Mouse (Mus musculus) left cerebral cortex, adult 8-10 months (tissue): ENCODE measurements around the gene Mei4. TPM values are rescaled to one million over a fixed set of nuclear protein-coding genes. Genes with fewer than 3 reads are reported as not detected.
A peak's percentile ranks its signal among the peaks of the same experiment; 100 is the strongest.

Source experiments
- DNase-seq, 2 experiments: peaks; one replicate each; pipeline ENCODE4 v3.0.0; 2022; ENCODE audit warnings: low spot score in 2 of 2
- total RNA-seq, 4 experiments: library from RNA; stranded (reverse); gene quantifications; 2 replicates each; pipeline ENCODE4 v1.2.4; 2022

Mei4 gene
- total RNA-seq = 1 to 10 TPM in 3 of 4 experiments, under 1 TPM in 1; 0.87 to 1.9 (median 1.5) TPM

GRCm38 (mm10) chr9:81863181-81863887 lies at the start of gene Mei4:
TSS of gene Mei4 (plus strand) at chr9:81863670.
- DNase-seq = peak; percentile 64 to 81

GRCm38 (mm10) chr9:81819715-81820373 lies 43.6 kb upstream of the Mei4 start:
- DNase-seq = no peak

GRCm38 (mm10) chr9:81827560-81827959 lies 35.9 kb upstream of the Mei4 start:
- no peak for DNase-seq

- DNase-seq = no peak
These were observed 29.4 kb upstream of the Mei4 start for GRCm38 (mm10) chr9:81834056-81834455.

DNA sequence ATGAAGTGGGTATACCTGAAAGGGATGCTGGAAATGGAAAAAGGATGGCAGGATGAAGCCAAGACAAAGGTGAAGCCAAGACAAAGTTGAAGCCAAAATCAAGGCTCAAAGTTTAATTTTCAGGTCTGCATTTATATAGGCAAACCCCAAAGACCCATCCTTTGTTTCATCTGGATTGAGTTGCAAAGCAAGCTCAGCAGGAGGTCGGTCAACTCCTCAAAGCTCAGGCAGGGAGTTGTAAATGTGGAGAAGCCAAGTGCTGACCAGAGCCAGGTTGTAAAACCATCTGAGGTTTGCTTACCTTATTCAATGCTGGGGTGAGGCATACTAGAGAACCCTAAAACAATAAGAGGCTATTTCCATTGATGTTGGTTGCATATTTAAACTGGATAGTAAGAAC lies 4.6 kb upstream of the Mei4 start:
- DNase-seq = no peak

GRCm38 (mm10) chr9:81863888-81864234 lies 391 bp downstream of the Mei4 start:
- no peak for DNase-seq

DNA sequence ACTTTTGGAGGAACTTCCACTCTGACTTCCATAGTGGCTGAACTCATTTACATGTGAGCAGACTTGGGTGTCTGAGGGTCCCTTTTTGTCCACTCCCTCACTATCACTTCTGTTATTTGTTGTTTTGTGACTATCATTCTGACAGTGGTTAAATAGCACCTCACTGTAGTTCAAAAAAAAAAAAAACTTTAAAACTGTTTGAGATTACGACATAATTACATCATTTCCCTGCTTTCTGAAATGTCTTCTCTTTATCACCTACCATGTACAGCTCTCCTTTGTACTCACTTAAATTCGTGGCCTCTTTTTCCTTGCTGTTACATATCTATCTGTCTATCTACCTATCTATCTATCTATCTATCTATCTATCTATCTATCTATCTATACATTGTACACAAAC lies 2.6 kb downstream of the Mei4 start:
- no peak for DNase-seq

GRCm38 (mm10) chr9:81921456-81921855 lies 58.0 kb downstream of the Mei4 start:
- no peak for DNase-seq

DNA sequence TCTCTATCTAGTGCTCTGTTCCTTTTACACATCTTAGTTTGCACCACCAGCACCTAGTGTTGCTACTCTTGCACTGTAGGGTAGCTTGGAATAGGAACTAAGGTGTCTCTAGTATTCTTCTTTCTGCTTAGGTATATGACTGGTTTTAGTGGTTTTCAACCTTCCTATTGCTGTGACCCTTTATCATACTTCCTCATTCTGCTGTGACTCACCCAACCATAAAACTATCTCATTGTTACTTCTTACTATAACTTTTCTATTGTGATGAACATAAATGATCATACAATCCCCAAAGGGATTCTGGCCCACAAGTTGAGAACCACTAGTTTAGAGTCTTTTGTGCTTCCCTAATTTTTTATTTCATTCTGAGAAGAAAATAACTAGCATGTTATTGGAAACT lies 61.3 kb downstream of the Mei4 start:
- DNase-seq = no peak

GRCm38 (mm10) chr9:81940533-81940932 lies 77.1 kb downstream of the Mei4 start:
- DNase-seq = no peak

DNA sequence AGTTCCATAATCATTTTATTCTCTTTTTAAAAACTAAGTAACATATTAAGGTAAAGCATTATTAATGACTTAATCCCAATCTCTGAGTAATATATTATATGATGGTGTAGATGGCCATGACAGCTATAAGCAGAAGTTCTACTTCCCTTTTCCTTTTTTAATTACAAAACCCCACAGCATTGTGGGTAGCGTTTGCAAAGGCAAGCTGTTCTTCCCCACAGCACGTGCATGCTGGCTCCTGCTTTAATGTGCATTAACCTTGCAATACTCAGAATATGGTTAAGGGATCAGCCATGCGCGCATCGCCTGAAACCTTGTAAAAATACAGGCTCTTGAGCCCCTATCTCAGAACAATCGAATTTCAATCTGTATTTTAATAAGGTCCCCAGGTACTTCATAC lies 82.2 kb downstream of the Mei4 start:
- no peak for DNase-seq

GRCm38 (mm10) chr9:81956858-81957257 lies 93.4 kb downstream of the Mei4 start:
- DNase-seq = no peak

DNA sequence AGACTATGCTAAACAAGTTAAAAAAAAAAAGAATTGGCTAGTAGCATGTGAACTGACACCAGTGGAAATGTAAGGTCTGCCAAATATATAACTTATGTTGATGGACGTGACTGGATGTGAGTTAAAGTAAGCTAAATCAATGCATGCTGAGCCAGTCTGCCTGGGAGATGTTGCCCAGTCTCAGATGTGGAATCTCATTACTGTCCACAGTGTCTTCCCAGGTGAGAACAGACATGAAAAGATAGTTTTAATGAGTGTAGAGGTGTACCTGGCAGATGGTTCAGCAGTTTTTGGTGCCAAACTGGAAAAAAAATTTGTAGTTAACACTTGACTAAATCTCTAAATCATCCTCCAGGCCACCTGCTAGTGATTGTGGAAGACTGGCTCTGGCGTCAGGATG lies 94.4 kb downstream of the Mei4 start:
- DNase-seq = peak in 1 of 2 experiments; percentile 8

GRCm38 (mm10) chr9:81966765-81967164 lies 103.3 kb downstream of the Mei4 start:
- peak in 1 of 2 experiments; percentile 6 for DNase-seq

- DNase-seq = no peak
These were observed 105.5 kb downstream of the Mei4 start for GRCm38 (mm10) chr9:81968935-81969334.

DNA sequence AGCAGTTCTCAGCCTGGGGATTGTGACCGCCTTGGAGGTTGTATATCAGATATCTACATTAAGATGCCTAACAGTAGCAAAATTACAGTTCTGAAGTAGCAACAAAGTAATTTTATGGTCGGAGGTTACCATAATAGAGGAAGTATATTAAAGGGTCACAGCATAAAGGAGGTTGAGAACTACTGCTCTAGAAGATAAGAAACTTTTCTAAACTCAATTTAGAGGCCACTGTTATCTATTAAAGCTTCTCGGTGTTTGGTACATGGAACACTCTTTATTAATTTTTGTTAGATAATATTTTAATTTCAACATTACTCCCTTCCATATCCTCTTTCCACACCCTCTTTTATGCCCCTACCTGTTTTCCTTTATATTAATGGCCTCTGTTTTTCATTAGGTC lies 119.0 kb downstream of the Mei4 start:
- no peak for DNase-seq

DNA sequence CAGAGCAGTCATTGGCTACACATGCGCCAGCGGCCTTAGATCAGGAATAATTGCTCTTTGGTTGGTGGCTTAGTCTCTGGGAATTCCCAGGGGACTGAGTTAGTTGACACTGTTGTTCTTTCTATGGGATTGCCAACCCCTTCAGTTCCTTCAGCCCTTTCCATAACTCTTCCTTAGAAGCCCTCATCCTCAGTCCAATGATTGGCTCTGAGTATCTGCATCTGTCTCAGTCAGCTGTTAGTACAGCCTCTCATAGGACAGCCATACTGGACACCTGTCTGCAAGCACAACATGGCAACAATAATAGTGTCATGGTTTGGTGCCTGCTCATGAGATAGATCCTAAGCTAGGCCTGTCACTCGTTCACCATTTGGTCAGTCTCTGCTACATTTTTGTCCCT lies 149.5 kb downstream of the Mei4 start:
- DNase-seq = no peak

GRCm38 (mm10) chr9:82042515-82043056 lies 179.1 kb downstream of the Mei4 start:
- DNase-seq = no peak

DNA sequence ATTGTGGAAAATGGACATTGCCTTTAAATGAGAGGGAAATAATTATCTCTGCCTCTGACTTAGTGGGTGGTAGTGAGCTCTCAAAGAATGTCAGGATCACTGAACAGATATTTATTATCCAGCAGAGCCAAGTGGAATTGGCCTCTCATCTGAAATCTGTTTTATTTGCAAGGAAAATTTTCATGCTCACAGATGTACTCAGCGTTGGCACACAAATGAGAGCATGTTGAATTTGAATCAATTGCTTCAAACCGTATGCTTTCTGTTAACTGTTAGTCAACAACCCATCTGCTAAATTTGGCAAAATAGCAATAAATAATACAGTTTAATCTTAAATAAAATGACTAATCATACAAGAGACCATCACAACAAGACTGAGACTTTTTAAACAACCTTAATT lies 181.0 kb downstream of the Mei4 start:
- DNase-seq = no peak

DNA sequence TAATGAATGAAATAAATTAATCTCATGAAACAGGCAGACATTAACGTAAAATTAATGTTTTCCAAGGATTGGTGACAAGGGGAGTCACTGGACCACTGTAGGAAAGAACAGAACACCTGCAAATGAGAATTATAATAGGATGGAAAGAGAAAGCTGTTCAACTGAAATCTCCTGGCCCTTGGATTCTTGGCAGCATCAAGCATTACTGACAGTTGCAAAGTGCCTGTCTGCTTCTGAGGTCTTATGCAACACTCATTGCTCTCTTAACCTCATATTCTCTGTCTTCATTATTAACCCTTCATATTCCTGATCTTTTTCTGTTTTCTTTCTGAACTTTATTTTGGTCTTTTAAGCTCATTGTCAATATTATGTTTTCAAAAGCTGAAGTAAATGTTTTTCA lies 210.4 kb downstream of the Mei4 start:
- DNase-seq = no peak

GRCm38 (mm10) chr9:82075270-82075669 lies 211.8 kb downstream of the Mei4 start:
- no peak for DNase-seq

DNA sequence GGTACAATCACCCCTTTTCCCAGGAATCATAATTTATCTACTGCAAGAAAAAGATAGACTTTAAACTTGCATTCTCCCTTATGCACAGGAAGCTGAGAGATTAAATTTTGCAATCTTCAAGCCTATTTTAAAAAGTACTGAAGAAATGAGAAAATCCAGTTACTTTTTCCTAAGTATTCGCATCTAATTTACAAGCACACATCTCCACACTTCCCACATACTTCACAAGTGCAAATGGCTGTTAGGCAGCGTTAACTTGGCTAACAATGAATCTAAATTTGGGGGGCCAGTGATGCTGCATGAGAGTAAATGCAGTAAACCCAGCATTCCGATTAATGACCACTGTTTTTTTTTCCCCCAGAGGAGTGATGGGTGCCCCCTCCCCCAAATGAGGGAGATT lies 232.9 kb downstream of the Mei4 start:
- DNase-seq = no peak

DNA sequence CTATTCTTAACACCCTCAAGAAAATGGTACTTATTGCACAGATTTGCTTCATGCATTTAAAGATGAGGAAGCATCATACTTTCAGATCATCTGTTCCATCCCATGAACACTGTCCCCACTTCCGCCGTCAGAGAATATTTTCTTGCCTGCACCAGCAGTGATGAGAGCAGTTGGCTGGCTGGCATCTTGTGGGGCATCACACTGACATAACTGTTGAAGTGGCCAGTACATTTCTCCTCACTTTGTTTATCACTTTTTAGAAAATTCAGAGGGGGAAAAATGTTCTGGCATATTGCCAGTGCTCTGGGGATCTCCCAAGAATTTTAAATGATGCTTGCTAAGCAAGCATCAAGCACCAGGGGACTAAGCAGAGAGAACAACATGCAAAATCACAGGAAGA lies 251.4 kb downstream of the Mei4 start:
- no peak for DNase-seq
